Mouse (Mus musculus) thymus, postnatal 0 days (tissue): ENCODE results near the gene Zfp560. TPM values are rescaled to one million over a fixed set of nuclear protein-coding genes. Genes with fewer than 3 reads are reported as not detected.
"Not testable (repeated sequence)": the region's sequence is repeated elsewhere in the genome, so short reads cannot be mapped to it uniquely, and the experiment has no call there.

ENCODE experiments used
- DNase-seq: peaks from one replicate; pipeline ENCODE4 v3.0.0-alpha.2; 2015; ENCODE audit warnings: low spot score
- polyA plus RNA-seq: library from polyadenylated mRNA; unstranded; fragments of >200 nt; fragmentation: Nextera tagmentation; extraction: Ambion mirVana; gene quantifications from 2 replicates; pipeline ENCODE4 v1.2.1, GENCODE M21; 2015

The Zfp560 gene
- polyA plus RNA-seq: 64.2 and 71.1 TPM in 2 replicates

DNA sequence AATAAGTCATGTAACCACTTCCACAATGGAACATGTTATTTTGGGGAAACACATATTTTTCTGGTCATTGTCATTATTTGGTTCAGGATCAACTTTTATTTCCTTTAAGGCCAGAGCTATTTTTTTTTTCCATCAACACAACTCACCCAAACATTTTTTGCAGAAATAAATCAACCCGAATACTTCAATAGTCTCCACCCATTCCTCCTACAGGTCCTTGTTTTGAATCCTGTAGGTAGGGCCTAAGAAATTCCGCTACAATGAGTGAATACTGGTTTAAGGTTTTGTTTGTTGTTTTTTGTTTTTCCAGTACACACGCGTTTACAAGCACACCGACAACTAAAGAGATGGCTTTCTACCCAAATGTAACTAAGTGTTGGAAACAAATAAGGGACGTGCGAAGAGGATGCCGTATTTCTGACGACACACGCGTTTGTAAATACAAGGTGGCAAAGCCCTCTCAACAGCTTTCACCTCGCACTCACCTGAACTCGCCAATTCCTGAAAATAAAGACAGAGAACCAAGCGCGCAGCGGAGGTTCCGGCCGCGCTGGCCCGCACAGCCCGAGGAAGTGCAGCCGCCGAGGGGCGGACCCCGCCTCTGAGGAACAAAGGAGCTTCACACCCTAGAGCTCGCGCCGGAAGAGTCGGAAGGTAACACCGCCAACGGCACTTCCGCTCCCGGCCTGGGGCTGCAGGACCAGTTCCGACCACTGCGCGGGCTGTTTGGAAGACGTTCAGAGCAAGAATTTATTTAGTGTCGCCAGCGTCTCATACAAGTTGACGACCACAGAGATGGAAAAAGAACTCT lies at the start of gene Zfp560:
Zfp560 (minus strand) TSS at position 646 of the 811 bp plus-strand sequence.
- DNase-seq: peak; percentile 95

DNA sequence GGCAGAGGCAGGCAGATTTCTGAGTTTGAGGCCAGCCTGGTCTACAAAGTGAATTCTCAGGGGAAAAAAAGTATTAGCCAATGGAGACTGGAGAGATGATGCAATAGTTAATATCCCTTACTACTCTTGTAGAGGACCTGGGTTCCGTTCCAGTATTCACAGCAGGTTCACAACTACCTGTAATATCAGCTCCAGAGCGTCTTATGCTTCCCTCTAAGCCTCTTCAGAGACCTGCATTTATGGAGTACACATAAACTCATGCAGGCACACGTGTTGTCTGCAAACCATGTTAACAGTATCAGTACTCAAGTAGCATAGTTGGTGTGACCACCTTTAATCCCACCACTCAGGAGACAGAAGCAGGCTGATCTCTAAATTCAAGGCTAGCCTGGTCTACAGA lies 45.0 kb upstream of the Zfp560 start:
- no peak for DNase-seq

DNA sequence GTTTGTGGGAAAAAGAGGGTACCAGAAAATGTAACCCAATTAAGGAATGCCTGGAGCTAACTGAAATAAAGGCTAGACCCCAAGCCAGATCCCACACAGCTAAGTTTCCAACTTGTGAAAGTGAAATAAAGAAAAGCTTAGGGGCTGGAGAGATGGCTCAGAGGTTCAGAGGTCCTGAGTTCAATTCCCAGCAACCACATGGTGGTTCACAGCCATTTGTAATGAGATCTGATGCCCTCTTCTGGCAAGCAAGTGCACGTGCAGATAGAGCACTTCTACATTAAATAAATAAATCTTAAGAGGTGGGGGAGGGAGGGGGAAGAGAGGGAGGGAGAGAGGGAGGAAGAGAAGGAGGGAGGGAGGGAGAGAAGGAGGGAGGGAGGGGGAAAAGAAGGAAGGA lies 26.5 kb upstream of the Zfp560 start:
- DNase-seq: no peak

- DNase-seq: no peak
These were observed 24.3 kb upstream of the Zfp560 start for GRCm38 (mm10) chr9:20409319-20409718.

DNA sequence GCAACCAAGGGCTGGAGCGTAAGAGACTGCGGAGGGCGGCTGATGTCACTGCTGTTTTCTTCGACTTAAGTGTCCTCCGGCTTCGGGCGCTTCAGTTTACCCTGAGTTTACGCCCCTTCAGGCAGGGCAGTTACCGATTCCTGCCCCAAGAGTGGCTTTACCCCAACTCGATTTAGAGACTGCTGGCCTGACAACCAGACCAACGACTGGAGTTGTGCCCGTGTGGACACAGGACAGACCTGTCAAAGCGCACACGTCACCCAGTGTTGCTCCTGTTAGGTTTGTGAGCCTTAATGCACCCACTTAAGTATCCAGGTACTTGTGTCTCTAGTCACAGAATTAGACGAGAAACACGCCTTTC lies 346 bp upstream of the Zfp560 start:
- DNase-seq: no peak

DNA sequence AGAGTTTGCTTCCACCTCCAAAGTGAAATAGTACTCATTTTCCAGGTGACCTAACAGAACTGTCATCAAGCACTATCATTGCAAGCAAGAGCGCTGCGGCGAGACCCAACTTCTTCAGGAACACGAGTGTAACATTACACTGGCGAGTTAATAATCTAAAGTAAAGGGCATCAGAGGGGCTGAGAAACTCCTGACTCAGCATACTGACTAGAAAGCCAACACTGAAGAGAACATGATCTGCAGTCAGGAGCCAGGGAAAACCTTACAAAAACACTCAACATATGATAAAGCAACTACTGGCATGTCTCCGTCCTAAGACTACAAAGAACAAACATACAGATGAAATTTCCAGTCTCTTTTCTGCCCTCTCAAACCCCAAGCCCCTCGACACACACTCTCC lies 1.3 kb downstream of the Zfp560 start:
- no peak for DNase-seq

- DNase-seq: no peak
These were observed 10.3 kb downstream of the Zfp560 start for GRCm38 (mm10) chr9:20374712-20375111.

DNA sequence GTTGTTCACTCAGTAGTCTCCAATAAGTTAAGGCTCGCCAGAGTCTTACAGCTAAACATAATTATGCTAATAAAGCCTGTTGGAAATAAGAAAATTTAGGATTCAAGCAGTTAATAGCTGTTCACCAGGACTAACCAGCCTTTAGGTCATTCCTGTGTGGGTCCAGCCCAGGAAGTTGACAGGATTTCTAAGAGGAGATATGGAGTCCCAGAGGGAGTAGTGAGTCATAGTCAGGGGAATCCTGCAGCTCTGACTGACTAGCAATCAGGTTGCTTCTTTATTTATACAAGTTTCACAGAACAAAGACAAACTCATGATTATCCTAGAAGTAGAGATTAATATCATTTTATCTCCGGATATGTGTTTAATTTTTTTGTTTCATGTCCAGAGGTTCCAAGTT lies 17.7 kb downstream of the Zfp560 start:
- DNase-seq: no peak

DNA sequence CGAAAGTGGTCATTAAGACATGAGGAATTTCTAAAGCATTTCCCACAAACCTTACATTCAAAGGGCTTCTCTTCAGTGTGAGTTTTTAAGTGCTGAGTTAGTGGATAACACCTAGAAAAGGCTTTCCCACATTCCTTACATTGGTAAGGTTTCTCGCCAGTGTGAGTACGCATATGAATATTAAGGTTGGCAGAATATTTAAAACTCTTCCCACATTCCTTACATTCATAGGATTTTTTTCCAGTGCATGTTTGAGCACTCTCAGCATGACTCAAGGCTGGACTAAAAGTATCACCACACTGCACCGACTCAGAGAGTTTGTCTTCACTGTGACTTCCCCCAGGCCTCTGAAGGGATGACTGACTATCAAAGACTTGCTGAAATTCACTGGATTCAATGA lies 36.5 kb downstream of the Zfp560 start:
- no peak for DNase-seq

GRCm38 (mm10) chr9:20335994-20336393 lies 49.0 kb downstream of the Zfp560 start, which contains the start of gene Olfr18:
Gene Olfr18, minus strand, starts transcription at chr9:20336094.
- no peak for DNase-seq

- no peak for DNase-seq
These were observed 86.7 kb downstream of the Zfp560 start, which contains the start of gene Olfr873 for GRCm38 (mm10) chr9:20298232-20298631. Gene Olfr873, plus strand, starts transcription at chr9:20298532.

GRCm38 (mm10) chr9:20295562-20295961 lies 89.4 kb downstream of the Zfp560 start:
- DNase-seq: not testable (repeated sequence)

Other genes starting within 250 kb of the Zfp560 start
- gene Olfr870, start 211.1 kb downstream of the Zfp560 start, polyA plus RNA-seq: not detected in 2 replicates
- not detected in 2 replicates for gene Olfr871, start 173.0 kb downstream of the Zfp560 start, polyA plus RNA-seq
- gene Olfr872, start 148.1 kb downstream of the Zfp560 start, polyA plus RNA-seq: not detected in 2 replicates
- gene Olfr39, start 102.8 kb downstream of the Zfp560 start, polyA plus RNA-seq: not detected in 2 replicates
- gene Olfr873, start 86.6 kb downstream of the Zfp560 start, polyA plus RNA-seq: not detected in 2 replicates
- 0.04 TPM in 1 of 2 replicates, not detected in the other for gene Olfr18, start 49.1 kb downstream of the Zfp560 start, polyA plus RNA-seq
- 15.4 and 16.3 TPM in 2 replicates for gene Zfp26, start 75.0 kb upstream of the Zfp560 start, polyA plus RNA-seq
- 14.7 and 18.1 TPM in 2 replicates for gene Zfp426, start 107.6 kb upstream of the Zfp560 start, polyA plus RNA-seq
- 52.5 and 69.8 TPM in 2 replicates for gene Zfp266, start 136.2 kb upstream of the Zfp560 start, polyA plus RNA-seq
- gene Zfp846, start 196.1 kb upstream of the Zfp560 start, polyA plus RNA-seq: 16.4 and 22.9 TPM in 2 replicates